In genomic region chr14:118473188-118473830, GRCm38 (mm10) we compare ENCODE assay signal across 9 mouse cellular contexts.
DNase-seq lines count a peak whose midpoint lies in the region; ATAC-seq lines count a peak whose summit lies in the region.
"Had no signal": no experiment of that assay in that cellular context is flagged by ENCODE, and none has a peak within 500 bp of the region (broad histone marks: within the 10 kb centered on the region; RNA-seq: fewer than 3 reads in every experiment).

No protein-coding gene starts in this region.

- peak overlapping the region; percentile 60 for H3K4me3 ChIP-seq in heart, embryonic 12.5 days
- peak overlapping the region; percentile 44 for H3K4me3 ChIP-seq in hindbrain, embryonic 11.5 days (ENCODE audit: low read depth, low read length)
- H3K4me3 ChIP-seq in midbrain, embryonic 11.5 days (ENCODE audit: low read depth, low read length), result peak overlapping the region; percentile 50
- H3K4me3 ChIP-seq: erythroblast, embryonic 14.5 days had no signal

- no peak for ATAC-seq in heart, embryonic 12.5 days (ENCODE audit: insufficient number of reproducible peaks, low FRiP score)
- peak; percentile 62 for ATAC-seq in hindbrain, embryonic 11.5 days (ENCODE audit: low FRiP score)
- ATAC-seq in midbrain, embryonic 11.5 days (ENCODE audit: low FRiP score), result peak; percentile 59
- no peak for ATAC-seq in CD4-positive, CD25-positive, alpha-beta regulatory T cell, adult 4 months

- H3K27ac ChIP-seq in heart, embryonic 12.5 days (ENCODE audit: poor library complexity, severe bottlenecking), result no peak overlapping the region
- no peak overlapping the region for H3K27ac ChIP-seq in hindbrain, embryonic 11.5 days (ENCODE audit: low read depth, low read length)
- peak overlapping the region; percentile 54 for H3K27ac ChIP-seq in midbrain, embryonic 11.5 days (ENCODE audit: low read depth, low read length)

- no peak for DNase-seq in heart, postnatal 36 days
- peak; percentile 42 for DNase-seq in brain, adult 2 months (ENCODE audit: low read depth, low spot score)
- DNase-seq in hindbrain, embryonic 11.5 days (ENCODE audit: low spot score), result peak; percentile 44
- DNase-seq in midbrain, embryonic 11.5 days (ENCODE audit: low spot score, missing footprints), result no peak
- DNase-seq in left cerebral cortex, adult 9 months (ENCODE audit: low spot score in 2 of 2), result no peak
- no peak for DNase-seq in spleen, postnatal 36 days (ENCODE audit: low spot score in 2 of 2)

- H3K4me1 ChIP-seq in heart, embryonic 12.5 days (replicated peaks), result peaks cover 6% of the 10 kb centered on the region
- peaks cover 2% of the 10 kb centered on the region; the same call in 1 of the 2 replicates for H3K4me1 ChIP-seq in hindbrain, embryonic 11.5 days (replicated peaks; ENCODE audit: control insufficient read depth, insufficient read depth, low read length)
- H3K4me1 ChIP-seq in midbrain, embryonic 11.5 days (ENCODE audit: control insufficient read depth, insufficient read depth, low read length), result peaks cover 21% of the 10 kb centered on the region

- 16% methylated on average over 20 of the region's 20 CpGs for WGBS in heart, embryonic 12.5 days
- WGBS in hindbrain, embryonic 11.5 days, result 8% methylated on average over 20 of the region's 20 CpGs
- WGBS in midbrain, embryonic 11.5 days, result 9% methylated on average over 20 of the region's 20 CpGs

- peaks cover 4% of the 10 kb centered on the region for H3K9me3 ChIP-seq in heart, embryonic 12.5 days (replicated peaks)
- no peaks in the 10 kb centered on the region for H3K9me3 ChIP-seq in hindbrain, embryonic 11.5 days (ENCODE audit: control insufficient read depth, low read length)
- H3K9me3 ChIP-seq in midbrain, embryonic 11.5 days (ENCODE audit: control insufficient read depth, low read length), result no peaks in the 10 kb centered on the region; the same call in 1 of the 2 replicates

- H3K9ac ChIP-seq in heart, embryonic 12.5 days, result peak overlapping the region; percentile 56
- H3K9ac ChIP-seq in hindbrain, embryonic 11.5 days (ENCODE audit: low read depth, low read length), result peak overlapping the region; percentile 45; the same call in 1 of the 2 replicates
- H3K9ac ChIP-seq in midbrain, embryonic 11.5 days (ENCODE audit: low read length), result peak overlapping the region; percentile 51

- no peaks in the 10 kb centered on the region for H3K36me3 ChIP-seq in heart, embryonic 12.5 days
- no peaks in the 10 kb centered on the region for H3K36me3 ChIP-seq in hindbrain, embryonic 11.5 days (ENCODE audit: control insufficient read depth, insufficient read depth, low read length)
- no peaks in the 10 kb centered on the region for H3K36me3 ChIP-seq in midbrain, embryonic 11.5 days (ENCODE audit: control insufficient read depth, insufficient read depth, low read length)

- H3K27me3 ChIP-seq in heart, embryonic 12.5 days (replicated peaks), result peaks cover 41% of the 10 kb centered on the region
- H3K27me3 ChIP-seq in hindbrain, embryonic 11.5 days (ENCODE audit: control insufficient read depth, insufficient read depth, low read length), result peaks cover 12% of the 10 kb centered on the region
- peaks cover 7% of the 10 kb centered on the region for H3K27me3 ChIP-seq in midbrain, embryonic 11.5 days (ENCODE audit: control insufficient read depth, insufficient read depth, low read length)

- peak overlapping the region; percentile 95 for H3K4me2 ChIP-seq in heart, embryonic 12.5 days
- H3K4me2 ChIP-seq in hindbrain, embryonic 11.5 days (replicated peaks; ENCODE audit: low read depth, low read length), result peak overlapping the region; percentile 94
- peak overlapping the region; percentile 89 for H3K4me2 ChIP-seq in midbrain, embryonic 11.5 days

- intact Hi-C loops in heart, postnatal 36 days (cut with DNase I), result no loop called here

Comparison
In these comparisons a context has a peak if more than half of its experiments do, and no peak if none do; other contexts are left out.
1. ATAC-seq: peak in hindbrain, embryonic 11.5 days (single experiment) and midbrain, embryonic 11.5 days (single experiment); none in heart, embryonic 12.5 days (single experiment) and CD4-positive, CD25-positive, alpha-beta regulatory T cell, adult 4 months (single experiment).
2. DNase-seq: peak in brain, adult 2 months (single experiment) and hindbrain, embryonic 11.5 days (single experiment); none in heart, postnatal 36 days (0 of 2), midbrain, embryonic 11.5 days (single experiment), left cerebral cortex, adult 9 months (0 of 2) and spleen, postnatal 36 days (0 of 2).
3. Peak in every context shown above with its lines, with median percentiles within 50 percentile points of each other: H3K4me2 ChIP-seq, H3K4me3 ChIP-seq and H3K9ac ChIP-seq.